Mouse (Mus musculus): Measurements from ENCODE around the gene Prdm8. TPM values are rescaled to one million over a fixed set of nuclear protein-coding genes. Genes with fewer than 3 reads are reported as not detected.

The Prdm8 gene
- polyA plus RNA-seq, 1 experiment from 2014 or later: 0.92 TPM

Other genes starting within 250 kb of the Prdm8 start
- gene Antxr2, start 136.2 kb upstream of the Prdm8 start, polyA plus RNA-seq (2016; fragmentation: Nextera tagmentation; extraction: Ambion mirVana): 10.1 and 12.5 TPM in 2 replicates
- 0.29 and 0.31 TPM in 2 replicates for gene Fgf5, start 87.0 kb downstream of the Prdm8 start, polyA plus RNA-seq (2016; fragmentation: Nextera tagmentation; extraction: Ambion mirVana)
- gene Cfap299, start 162.1 kb downstream of the Prdm8 start, polyA plus RNA-seq (2016; fragmentation: Nextera tagmentation; extraction: Ambion mirVana): 0.51 and 2.2 TPM in 2 replicates

All from hindbrain, embryonic 10.5 days (tissue).